Mouse (Mus musculus): ENCODE results near the gene Plaa. TPM values are rescaled to one million over a fixed set of nuclear protein-coding genes. Genes with fewer than 3 reads are reported as not detected.
A peak's percentile ranks its signal among the peaks of the same experiment; 100 is the strongest.
"Not testable (repeated sequence)": the region's sequence is repeated elsewhere in the genome, so short reads cannot be mapped to it uniquely, and the experiment has no call there.

The Plaa gene
- polyA plus RNA-seq (2016; fragmentation: Nextera tagmentation; extraction: Ambion mirVana): 93.6 and 97.3 TPM in 2 replicates

- Histone ChIP-seq H3K27ac (replicated peaks) (peak within 1 kb of the TSS; percentile 96), H3K9me3 (no peaks in the 10 kb centered on the region), H3K27me3 (replicated peaks; ENCODE audit: low read depth, poor library complexity, severe bottlenecking) (no peaks in the 10 kb centered on the region), H3K4me3 (peak within 1 kb of the TSS; percentile 98), H3K4me1 (peaks cover 22% of the 10 kb centered on the region), H3K36me3 (replicated peaks) (no peaks in the 10 kb centered on the region; the same call in 1 of the 2 replicates)
- DNase-seq (ENCODE audit: low spot score): peak; percentile 95
- under 1% methylated on average over 61 of the region's 61 CpGs for WGBS
Observed at GRCm38 (mm10) chr4:94603031-94603629, at the start of gene Plaa. Gene Plaa, minus strand, starts transcription at chr4:94603244.

GRCm38 (mm10) chr4:94650426-94651175 is 47.6 kb upstream of the Plaa start:
- H3K9me3 ChIP-seq; H3K4me1 ChIP-seq; H3K4me3 ChIP-seq; H3K27me3 ChIP-seq (replicated peaks; ENCODE audit: low read depth, poor library complexity, severe bottlenecking); H3K27ac ChIP-seq (replicated peaks); DNase-seq (ENCODE audit: low spot score): not testable (repeated sequence)
- 93% methylated on average over 5 of the region's 5 CpGs for WGBS
- H3K36me3 ChIP-seq (replicated peaks): peaks cover 27% of the 10 kb centered on the region

- Histone ChIP-seq H3K36me3 (replicated peaks) (peaks cover 20% of the 10 kb centered on the region), H3K27ac (replicated peaks) (no peak within 1 kb of the TSS), H3K4me1 (no peaks in the 10 kb centered on the region), H3K9me3 (no peaks in the 10 kb centered on the region), H3K27me3 (replicated peaks; ENCODE audit: low read depth, poor library complexity, severe bottlenecking) (no peaks in the 10 kb centered on the region), H3K4me3 (no peak within 1 kb of the TSS)
- DNase-seq (ENCODE audit: low spot score): no peak
- WGBS: 87% methylated on average over 3 of the region's 3 CpGs
Observed at GRCm38 (mm10) chr4:94649920-94650319, 46.9 kb upstream of the Plaa start, which contains the start of gene Lrrc19. Gene Lrrc19, minus strand, starts transcription at chr4:94650144.

- no peak for DNase-seq (ENCODE audit: low spot score)
- 95% methylated on average over 2 of the region's 2 CpGs for WGBS
Observed at GRCm38 (mm10) chr4:94643141-94643540, 40.1 kb upstream of the Plaa start.

GRCm38 (mm10) chr4:94620077-94620476 is 17.0 kb upstream of the Plaa start:
- Histone ChIP-seq H3K27me3 (replicated peaks; ENCODE audit: low read depth, poor library complexity, severe bottlenecking) (no peaks in the 10 kb centered on the region), H3K4me1 (peaks cover 8% of the 10 kb centered on the region), H3K4me3 (no peak overlapping the region), H3K9me3 (no peaks in the 10 kb centered on the region), H3K36me3 (replicated peaks) (peaks cover 30% of the 10 kb centered on the region), H3K27ac (replicated peaks) (no peak overlapping the region)
- WGBS: 93% methylated on average over 2 of the region's 2 CpGs
- no peak for DNase-seq (ENCODE audit: low spot score)

More at GRCm38 (mm10) chr4:94643141-94643540, 40.1 kb upstream of the Plaa start:
- H3K27me3 ChIP-seq (replicated peaks; ENCODE audit: low read depth, poor library complexity, severe bottlenecking): no peaks in the 10 kb centered on the region
- no peaks in the 10 kb centered on the region for H3K9me3 ChIP-seq
- peaks cover 15% of the 10 kb centered on the region for H3K36me3 ChIP-seq (replicated peaks)
- H3K4me1 ChIP-seq: no peaks in the 10 kb centered on the region
- no peak overlapping the region for H3K4me3 ChIP-seq
- no peak overlapping the region for H3K27ac ChIP-seq (replicated peaks)

GRCm38 (mm10) chr4:94614627-94615006 is 11.6 kb upstream of the Plaa start:
- WGBS: 2% methylated on average over 18 of the region's 18 CpGs
- Histone ChIP-seq H3K4me3 (peak overlapping the region; percentile 69), H3K4me1 (peaks cover 15% of the 10 kb centered on the region), H3K36me3 (replicated peaks) (peaks cover 3% of the 10 kb centered on the region), H3K9me3 (no peaks in the 10 kb centered on the region), H3K27ac (replicated peaks) (peak overlapping the region; percentile 87), H3K27me3 (replicated peaks; ENCODE audit: low read depth, poor library complexity, severe bottlenecking) (no peaks in the 10 kb centered on the region)
- no peak for DNase-seq (ENCODE audit: low spot score)

- Histone ChIP-seq H3K4me3 (peak within 1 kb of the TSS; percentile 69), H3K36me3 (replicated peaks) (peaks cover 3% of the 10 kb centered on the region), H3K9me3 (no peaks in the 10 kb centered on the region), H3K27ac (replicated peaks) (peak within 1 kb of the TSS; percentile 87), H3K4me1 (peaks cover 15% of the 10 kb centered on the region), H3K27me3 (replicated peaks; ENCODE audit: low read depth, poor library complexity, severe bottlenecking) (no peaks in the 10 kb centered on the region)
- DNase-seq (ENCODE audit: low spot score): peak; percentile 97
- 3% methylated on average over 29 of the region's 29 CpGs for WGBS
Observed at GRCm38 (mm10) chr4:94613972-94614626, 11.1 kb upstream of the Plaa start, which contains the start of gene Ift74. Gene Ift74, plus strand, starts transcription at chr4:94614491.

GRCm38 (mm10) chr4:94610339-94610738 is 7.3 kb upstream of the Plaa start:
- H3K36me3 ChIP-seq (replicated peaks): no peaks in the 10 kb centered on the region
- H3K4me3 ChIP-seq: no peak overlapping the region
- no peaks in the 10 kb centered on the region for H3K27me3 ChIP-seq (replicated peaks; ENCODE audit: low read depth, poor library complexity, severe bottlenecking)
- peaks cover 9% of the 10 kb centered on the region for H3K4me1 ChIP-seq
- no peak overlapping the region for H3K27ac ChIP-seq (replicated peaks)
- WGBS: 77% methylated on average over 3 of the region's 3 CpGs
- DNase-seq (ENCODE audit: low spot score): no peak
- H3K9me3 ChIP-seq: no peaks in the 10 kb centered on the region

- no peak for DNase-seq (ENCODE audit: low spot score)
- Histone ChIP-seq H3K27ac (replicated peaks) (no peak overlapping the region), H3K4me1 (peaks cover 22% of the 10 kb centered on the region), H3K27me3 (replicated peaks; ENCODE audit: low read depth, poor library complexity, severe bottlenecking) (no peaks in the 10 kb centered on the region), H3K9me3 (no peaks in the 10 kb centered on the region), H3K36me3 (replicated peaks) (no peaks in the 10 kb centered on the region), H3K4me3 (no peak overlapping the region)
- 93% methylated on average over 2 of the region's 2 CpGs for WGBS
Observed at GRCm38 (mm10) chr4:94605591-94605990, 2.5 kb upstream of the Plaa start.

GRCm38 (mm10) chr4:94604452-94605019 is 1.5 kb upstream of the Plaa start:
- Histone ChIP-seq H3K36me3 (replicated peaks) (no peaks in the 10 kb centered on the region), H3K27me3 (replicated peaks; ENCODE audit: low read depth, poor library complexity, severe bottlenecking) (no peaks in the 10 kb centered on the region), H3K4me1 (peaks cover 22% of the 10 kb centered on the region), H3K4me3 (no peak overlapping the region; the same call in 1 of the 2 replicates), H3K9me3 (no peaks in the 10 kb centered on the region), H3K27ac (replicated peaks) (no peak overlapping the region)
- 84% methylated on average over 2 of the region's 2 CpGs for WGBS
- DNase-seq (ENCODE audit: low spot score): no peak

GRCm38 (mm10) chr4:94602496-94603030 is 481 bp downstream of the Plaa start:
- Histone ChIP-seq H3K4me1 (peaks cover 22% of the 10 kb centered on the region), H3K27me3 (replicated peaks; ENCODE audit: low read depth, poor library complexity, severe bottlenecking) (no peaks in the 10 kb centered on the region), H3K36me3 (replicated peaks) (peaks cover 3% of the 10 kb centered on the region; the same call in 1 of the 2 replicates), H3K27ac (replicated peaks) (peak overlapping the region; percentile 96), H3K9me3 (no peaks in the 10 kb centered on the region), H3K4me3 (peak overlapping the region; percentile 98)
- WGBS: under 1% methylated on average over 33 of the region's 33 CpGs
- DNase-seq (ENCODE audit: low spot score): no peak

- Histone ChIP-seq H3K27ac (replicated peaks) (no peak overlapping the region), H3K4me3 (peak overlapping the region; percentile 98), H3K36me3 (replicated peaks) (peaks cover 3% of the 10 kb centered on the region; the same call in 1 of the 2 replicates), H3K4me1 (peaks cover 22% of the 10 kb centered on the region), H3K9me3 (no peaks in the 10 kb centered on the region), H3K27me3 (replicated peaks; ENCODE audit: low read depth, poor library complexity, severe bottlenecking) (no peaks in the 10 kb centered on the region)
- 93% methylated on average over 4 of the region's 4 CpGs for WGBS
- DNase-seq (ENCODE audit: low spot score): no peak
Observed at GRCm38 (mm10) chr4:94601395-94601794, 1.6 kb downstream of the Plaa start.
